Mouse (Mus musculus) R1 (cell line): ENCODE measurements at regions not wholly inside any gene's neighbourhood (a gene's known extent, or its start where the extent isn't known, plus 50 kb on each side); places are given as distances from the start of the nearest gene placed in this dataset.

ENCODE experiments used
- DNase-seq: peaks from one replicate; pipeline ENCODE4 v3.0.0-alpha.2; 2018; ENCODE audit warnings: low read depth, low spot score

- DNase-seq: peak; percentile 37
Observed at GRCm38 (mm10) chrX:119852436-119852835, 74.6 kb upstream of the Pabpc5 start.
